Mouse (Mus musculus): ENCODE measurements at regions not wholly inside any gene's neighbourhood (a gene's known extent, or its start where the extent isn't known, plus 50 kb on each side); places are given as distances from the start of the nearest gene placed in this dataset.

GRCm38 (mm10) chr4:125911541-125912270, 112.6 kb upstream of the Csf3r start:
- TF ChIP-seq POLR2A (IDR thresholded peaks at IDR 0.05; ENCODE audit: low read depth, low read length) (no peak), CTCF (IDR thresholded peaks at IDR 0.05; ENCODE audit: extremely low read depth, insufficient read depth, insufficient read length, insufficient replicate concordance) (no peak)

Measured in spleen, adult 2 months (tissue).